Mouse (Mus musculus): ENCODE results near the gene Gm884. TPM values are rescaled to one million over a fixed set of nuclear protein-coding genes. Genes with fewer than 3 reads are reported as not detected.

Gm884 gene
- not detected for total RNA-seq (2021)
- long read RNA-seq, experiment 1, result 0 reads
- long read RNA-seq, experiment 2, result 0 reads

DNA sequence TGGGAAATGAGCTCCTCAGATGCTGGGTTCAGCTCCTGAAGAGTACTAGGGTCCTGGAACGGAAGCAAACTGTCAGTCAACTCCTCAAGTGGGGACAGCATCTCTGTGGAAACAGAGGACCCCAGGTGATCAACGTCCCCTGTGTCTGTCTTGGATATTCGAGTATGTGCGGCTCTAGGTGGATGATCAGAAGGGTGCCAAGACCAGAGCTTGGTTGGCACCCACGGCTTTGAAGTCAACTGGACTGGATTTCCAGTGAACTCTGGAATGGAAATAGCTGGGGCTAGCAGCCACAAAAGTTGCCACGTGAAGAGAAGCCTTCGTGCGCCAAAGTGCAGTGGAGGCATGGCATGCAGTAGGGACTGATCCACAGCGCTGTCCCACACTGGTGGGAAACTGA lies at the start of gene Gm884:
Gm884 (minus strand) TSS at position 101 of the 400 bp plus-strand sequence.
- no peak for DNase-seq

DNA sequence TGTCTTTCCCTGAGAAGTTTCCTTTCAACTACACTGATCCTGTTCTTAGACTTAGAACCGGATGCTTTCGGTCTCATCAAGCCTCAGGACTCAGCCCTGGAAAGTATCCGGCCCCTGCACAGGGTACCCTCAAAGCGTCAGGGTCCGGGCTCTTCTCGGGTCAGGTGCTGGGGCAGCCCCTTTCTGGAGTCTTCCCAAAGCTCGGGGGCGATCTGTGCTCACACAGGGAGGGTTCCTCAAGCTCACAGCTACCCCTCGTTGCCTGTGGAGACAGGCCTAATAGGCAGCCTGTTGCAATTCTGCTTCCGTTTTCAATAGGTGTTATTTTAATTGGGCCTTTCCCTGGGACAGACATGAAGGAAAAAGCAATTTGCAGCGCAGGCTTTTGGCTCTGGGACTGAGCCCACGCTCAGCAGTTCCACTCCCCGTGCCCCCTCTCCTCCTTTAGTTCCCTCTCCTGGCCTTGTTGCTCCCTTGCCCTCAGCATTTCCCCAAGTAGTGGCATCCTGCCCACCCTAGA lies 46.0 kb upstream of the Gm884 start:
- DNase-seq, result no peak

DNA sequence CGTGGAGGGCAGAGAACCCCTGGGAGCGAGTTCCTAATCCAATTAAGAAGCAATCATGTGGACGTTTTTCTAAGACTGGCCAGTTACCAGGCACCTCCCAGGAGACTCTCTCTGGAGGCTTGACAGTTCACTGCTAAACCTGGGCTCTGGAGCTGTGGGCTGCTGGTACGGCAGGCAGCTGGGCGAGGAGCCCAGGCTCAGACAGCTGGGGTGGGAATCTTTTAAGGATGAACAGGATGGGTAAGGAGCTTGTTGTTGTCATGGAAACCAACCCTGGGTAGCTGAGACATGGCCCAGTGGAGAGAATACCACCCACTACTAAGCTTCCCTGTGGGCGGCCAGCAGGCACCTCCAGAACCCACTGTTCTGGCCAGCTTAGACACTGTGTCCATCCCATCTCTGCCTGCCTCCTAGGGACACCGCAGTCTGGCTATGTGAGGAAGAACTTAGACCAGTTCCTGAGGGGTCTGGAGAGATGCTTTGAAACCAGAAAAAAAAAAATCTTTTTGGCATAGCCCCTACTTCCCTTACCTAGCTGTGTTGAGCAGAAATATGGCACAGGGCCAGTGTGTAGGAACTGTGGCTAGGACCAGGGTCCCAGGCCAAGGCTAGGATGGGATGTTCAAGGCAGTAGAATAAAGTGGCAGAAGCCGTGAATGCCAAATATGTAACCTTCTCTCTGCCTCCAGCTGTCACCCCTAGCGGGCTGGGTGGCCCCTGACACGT lies 45.4 kb upstream of the Gm884 start:
- DNase-seq, result peak; percentile 66

DNA sequence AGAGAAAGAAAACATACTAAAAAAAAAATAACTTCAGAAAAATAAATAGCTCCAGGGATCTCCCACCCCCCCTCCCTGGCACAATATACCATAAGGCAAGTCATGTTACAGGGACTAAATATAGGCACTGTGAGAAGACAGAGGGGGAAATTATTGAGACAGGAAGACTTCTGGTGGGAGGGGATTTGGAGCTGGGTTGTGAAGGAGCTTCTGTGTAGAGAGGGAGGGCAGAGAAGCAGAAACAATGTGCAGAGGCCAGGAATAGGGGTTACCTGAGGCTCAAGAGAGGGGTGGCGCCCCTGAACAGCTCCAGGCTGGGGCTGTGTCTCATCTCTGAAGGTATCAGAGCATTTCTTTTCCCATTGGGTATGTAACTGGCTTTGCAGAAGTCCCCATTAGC lies 44.8 kb upstream of the Gm884 start:
- no peak for DNase-seq

DNA sequence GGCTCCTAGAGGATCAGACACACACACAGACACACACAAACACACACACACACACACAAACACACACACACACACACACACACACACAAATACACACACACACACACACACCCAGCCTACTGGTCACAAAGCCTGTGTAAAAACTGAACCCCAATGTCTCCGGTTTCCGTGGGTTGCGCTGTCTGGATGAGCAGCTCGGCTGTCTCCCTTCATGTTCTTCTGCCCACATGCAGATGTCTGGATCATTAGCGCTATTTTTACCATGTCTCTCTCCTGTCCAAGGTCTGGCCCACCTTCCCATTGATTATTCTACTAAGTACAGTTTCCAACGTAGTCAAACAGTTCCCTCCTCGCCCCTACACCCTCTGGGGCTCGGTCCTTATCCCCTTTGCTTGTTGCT lies 42.2 kb upstream of the Gm884 start:
- no peak for DNase-seq

DNA sequence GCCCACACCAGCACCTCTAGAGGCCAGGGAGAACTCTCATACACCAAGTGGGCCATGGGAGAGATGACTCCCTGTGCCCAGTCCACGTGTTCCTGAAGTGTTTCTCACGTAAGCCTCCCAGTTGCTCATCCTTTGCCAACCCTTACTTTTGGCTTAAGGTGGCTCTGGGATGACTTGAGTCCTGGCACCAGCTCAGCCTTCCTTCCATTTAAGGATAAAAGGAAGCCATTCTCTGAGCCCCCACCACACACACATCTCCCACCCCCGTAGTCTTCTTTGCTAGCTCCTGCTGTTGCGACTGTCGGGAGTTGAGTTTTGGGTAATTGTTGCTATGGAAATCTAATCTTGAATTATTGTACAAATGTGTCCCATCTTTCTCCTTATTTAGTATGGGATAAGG lies 41.6 kb upstream of the Gm884 start:
- DNase-seq, result no peak

DNA sequence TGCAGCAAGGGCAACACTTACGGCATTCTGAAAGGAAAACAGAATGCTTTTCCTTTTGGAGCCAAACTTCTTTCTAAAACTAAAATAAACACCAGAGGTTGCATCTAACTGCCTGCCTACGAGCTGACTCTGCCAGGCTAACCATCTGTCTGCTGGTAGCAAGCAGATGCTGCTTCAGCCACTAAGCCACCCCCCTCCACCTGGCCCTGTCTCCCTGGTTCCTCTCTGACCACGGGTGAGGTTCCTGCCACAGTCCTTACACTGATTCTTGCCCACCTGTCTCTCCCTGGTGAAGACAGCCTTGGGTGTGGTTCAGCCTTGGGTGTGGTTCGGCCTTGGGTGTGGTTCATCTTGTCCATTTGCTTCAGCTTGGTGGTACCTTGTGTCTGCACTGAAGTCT lies 40.9 kb upstream of the Gm884 start:
- no peak for DNase-seq

DNA sequence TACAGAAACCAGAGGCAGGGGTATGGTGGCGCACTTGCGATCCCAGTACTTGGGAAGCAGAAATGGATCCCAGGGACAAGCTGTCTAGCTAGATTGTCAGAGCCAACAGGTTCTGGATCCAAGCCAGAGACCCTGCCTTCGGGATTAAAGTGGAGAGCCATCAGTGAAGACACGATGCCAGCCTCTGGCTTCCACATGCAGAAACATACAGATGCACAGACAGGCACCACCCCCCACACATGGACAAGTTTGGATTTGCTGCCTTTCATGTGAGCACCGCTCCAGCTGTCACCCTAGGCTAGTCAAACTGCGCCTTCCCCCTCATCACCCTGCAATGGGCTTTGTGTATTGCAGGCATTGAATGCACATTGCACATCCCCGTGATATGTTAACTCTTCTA lies 37.2 kb upstream of the Gm884 start:
- DNase-seq, result no peak

DNA sequence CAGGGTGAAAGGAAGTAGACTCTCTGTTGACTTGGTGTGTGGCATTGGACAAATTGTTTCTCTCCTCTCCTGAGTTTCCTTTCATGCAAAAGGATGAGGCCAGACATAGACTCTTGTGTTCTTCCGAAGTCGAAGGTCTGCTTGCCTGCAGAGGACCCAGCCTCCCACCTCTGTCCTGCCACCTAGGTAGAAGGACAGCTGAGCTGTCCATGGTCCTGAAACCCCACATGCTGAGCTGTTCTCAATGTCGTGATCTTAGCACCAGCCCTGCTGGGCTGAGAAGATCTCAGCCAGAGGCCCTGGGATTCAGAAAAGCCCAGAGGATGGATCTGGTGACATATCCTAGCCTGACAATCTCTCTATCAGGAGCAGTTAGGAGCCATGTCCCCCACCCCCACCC lies 35.6 kb upstream of the Gm884 start:
- DNase-seq, result peak; percentile 78

DNA sequence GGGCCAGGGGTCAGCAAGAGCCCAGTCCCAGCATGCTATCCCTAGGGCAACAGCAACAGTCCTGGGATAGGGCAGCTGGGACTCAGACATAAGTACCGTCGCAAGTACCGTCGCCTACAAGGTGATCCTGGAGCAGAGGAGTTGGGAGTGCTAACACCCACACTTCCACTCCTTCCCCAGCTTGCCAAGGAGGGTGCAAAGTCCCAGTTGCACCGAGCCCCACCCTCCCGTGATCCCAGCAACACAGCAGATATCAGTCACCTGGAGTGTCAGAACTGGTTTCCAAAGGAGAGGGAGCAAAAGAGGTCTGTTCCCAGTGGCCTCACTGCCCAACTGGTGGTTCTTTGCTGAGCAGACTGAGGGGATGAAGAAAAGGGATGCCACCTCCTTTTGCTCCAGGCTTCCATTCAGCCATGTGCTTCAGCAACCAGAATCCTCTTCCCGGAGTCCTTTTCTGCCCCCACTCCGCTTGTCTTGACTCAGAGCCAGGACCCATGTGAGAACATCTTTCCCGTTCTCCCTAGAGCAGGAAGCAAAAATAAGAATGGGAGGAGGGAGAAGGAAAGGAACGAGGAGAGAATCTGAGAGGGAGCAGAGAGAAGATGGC lies 32.5 kb upstream of the Gm884 start:
- DNase-seq, result no peak

DNA sequence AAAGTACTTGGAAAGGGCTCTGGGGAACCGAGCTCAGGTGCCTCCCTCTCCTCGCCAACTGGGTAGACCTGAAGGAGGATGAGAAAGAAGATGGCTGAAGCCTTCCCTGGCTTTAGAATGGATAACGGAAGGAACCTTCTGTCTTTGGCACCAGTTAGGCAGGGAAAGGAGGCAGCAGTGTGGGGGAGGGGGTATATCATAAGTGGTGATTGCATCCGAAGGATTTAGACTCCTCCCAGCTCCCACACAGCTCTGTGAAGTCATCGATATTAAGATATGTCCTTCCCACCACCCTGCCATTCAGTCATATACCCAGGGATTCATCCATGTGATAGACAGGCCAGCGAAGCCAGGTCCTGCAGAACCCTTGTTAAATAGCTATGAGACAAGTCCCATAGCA lies 30.5 kb upstream of the Gm884 start:
- DNase-seq, result no peak

DNA sequence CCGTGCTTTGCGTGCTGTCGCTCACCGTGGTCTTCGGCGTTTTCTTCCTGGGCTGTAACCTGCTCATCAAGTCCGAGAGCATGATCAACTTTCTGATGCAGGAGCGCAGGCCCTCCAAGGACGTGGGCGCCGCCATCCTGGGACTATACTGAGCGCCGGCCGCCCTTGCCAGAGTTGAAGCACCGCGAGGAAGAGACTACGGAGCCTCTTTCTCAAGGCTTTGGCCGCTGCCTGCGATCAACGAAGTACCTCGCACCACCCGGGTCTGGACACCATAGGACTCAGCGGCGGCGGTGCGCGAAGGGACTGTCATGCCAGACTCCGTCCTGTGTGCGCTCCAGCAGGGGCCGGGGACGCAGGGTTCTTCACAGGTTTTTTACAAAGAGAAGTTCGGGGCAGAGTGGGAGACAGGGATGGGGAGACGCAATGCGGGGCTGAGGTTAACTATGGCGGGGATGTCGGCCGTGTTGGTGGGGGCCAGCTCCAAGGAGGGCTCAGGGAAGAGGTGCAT lies 29.1 kb upstream of the Gm884 start:
- no peak for DNase-seq

DNA sequence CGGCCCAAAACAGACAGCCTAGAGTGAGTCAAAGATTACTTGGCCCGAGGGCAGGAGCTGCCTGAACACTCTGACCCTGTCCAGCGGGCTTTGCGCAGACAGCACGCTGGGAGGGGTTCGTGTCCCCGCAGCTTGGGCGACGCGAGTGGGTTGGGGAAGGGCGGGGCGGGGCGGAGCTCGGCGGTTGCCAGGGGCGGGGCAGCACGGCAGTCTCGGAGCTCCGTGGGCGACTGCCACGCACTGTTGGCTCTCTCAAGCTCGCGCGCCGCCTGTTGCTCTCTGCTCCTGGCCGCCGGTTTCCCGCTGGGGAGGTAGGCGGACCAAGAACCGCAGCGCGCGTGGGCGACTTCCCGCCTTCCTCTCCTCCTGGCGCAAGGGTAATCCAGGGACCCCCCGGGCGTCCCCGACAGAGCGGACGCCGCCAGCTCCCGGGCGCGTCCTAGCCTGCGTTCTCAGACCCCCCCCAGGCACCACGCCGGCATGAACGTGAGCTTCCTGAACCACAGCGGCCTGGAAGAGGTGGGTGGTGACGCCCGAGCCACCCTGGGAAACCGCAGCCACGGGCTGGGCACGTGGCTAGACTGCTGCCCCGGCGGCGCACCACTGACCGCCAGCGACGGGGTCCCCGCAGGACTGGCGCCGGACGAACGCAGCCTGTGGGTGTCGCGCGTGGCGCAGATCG lies 28.5 kb upstream of the Gm884 start, which contains the start of gene Rprml:
Rprml (plus strand) TSS at position 270 of the 682 bp plus-strand sequence.
- peak; percentile 12 for DNase-seq

DNA sequence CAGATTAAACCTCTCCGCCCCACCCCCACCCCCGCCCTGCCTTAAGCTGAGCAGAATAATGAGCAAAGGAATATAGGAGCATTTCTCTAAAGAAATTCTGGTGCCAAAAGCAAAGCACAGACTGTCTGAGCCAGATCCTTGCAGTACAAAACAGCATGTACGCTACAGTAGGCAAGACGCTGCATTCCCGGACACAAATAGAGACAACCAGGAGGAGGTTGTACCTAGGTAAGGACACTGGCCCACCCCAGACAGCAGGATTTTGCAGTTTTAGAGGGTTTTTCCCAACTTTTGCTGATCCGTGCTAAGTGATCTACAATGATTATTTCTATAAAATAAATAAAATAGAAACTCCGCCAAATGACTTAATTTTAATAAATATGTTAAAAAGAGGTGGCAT lies 27.7 kb upstream of the Gm884 start:
- no peak for DNase-seq

DNA sequence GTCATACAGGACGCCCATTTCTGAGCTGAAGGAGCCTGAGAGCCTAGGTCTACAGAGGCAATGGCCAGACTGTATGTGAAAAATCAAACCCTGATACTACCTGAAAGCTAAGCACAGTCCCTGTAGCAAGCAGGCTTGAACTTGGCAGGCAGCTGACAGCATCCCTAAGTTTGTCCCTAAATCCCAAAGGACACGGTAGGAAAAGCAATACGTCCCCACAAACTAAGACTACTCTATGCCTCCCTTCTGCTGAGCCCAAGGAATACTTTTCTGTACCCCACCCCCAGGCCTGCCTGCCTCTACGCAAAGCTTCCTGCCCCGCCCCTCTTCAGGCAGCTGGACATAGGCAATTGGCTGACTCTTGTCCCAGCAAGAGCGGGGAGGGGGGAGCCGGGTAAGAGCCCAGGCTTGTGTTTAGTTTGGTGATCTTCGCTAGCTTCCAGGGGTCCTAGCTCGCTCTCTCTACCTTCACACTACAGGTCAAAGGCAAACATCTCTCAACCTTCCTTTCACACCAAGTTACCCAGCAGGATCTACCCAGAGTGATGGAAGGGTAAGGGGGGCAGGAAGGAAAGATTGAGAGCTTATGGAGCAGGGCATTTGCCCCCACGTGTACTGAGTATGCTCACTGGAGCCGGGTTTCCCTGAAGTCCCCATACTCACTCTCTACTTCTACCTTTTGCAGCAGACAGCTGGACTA lies 27.1 kb upstream of the Gm884 start:
- DNase-seq, result no peak

DNA sequence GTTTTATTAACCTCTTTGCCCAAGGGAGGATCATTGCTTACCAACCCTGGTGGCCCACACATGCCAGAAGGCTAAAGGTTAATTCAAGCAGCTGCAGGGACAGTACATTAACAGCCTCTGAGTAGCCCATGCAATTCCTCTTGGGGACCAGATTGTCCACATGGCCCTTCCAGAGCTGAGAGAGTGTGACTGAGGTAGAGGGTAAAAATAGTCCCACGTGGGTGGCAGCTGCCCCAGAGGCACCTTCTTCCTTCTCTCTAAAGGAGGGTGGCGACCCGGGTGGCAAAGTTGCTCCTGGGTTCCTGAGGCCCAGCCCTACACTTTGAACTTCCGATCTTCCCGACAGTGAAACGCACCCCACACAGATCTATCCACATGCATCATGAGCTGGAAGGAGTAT lies 25.4 kb upstream of the Gm884 start:
- no peak for DNase-seq

DNA sequence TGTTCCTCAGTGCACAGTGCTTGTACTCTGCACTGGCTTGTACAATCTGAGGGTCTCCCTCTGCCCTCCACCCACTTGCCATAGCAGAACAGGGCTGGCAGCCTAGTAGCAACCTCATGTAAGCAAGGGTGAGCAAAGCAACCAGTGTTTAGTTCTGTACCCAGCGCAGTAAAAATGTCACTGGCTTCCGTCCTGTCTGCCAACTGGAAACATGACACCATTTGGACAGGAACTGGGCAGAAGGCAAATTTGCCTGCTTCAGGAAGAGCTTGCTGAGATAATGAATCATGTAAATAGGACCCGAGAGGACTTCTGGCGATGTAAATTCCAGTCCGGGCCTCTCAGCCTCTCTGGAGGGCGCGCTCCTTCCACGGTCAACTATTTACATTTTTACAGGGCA lies 24.8 kb upstream of the Gm884 start:
- no peak for DNase-seq

DNA sequence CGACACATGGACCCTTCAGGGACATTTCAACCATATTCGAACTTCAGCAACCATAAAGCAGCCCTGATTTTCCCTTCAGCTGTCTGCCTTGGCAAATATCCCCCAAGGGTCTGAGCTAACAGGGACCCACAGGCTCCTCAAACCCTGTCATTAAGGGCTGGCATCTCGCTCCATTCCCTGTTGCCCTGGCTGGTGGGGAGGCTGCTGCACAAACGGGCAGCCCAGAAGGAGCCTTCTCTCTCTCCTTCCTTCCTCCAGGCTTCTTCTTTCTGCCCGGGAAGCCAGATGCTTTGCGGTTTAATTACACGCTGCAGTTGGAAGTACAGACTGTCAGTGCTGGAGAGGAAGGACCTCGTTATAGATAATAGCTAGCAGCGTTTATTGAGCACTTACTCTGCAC lies 22.3 kb upstream of the Gm884 start:
- DNase-seq, result no peak

DNA sequence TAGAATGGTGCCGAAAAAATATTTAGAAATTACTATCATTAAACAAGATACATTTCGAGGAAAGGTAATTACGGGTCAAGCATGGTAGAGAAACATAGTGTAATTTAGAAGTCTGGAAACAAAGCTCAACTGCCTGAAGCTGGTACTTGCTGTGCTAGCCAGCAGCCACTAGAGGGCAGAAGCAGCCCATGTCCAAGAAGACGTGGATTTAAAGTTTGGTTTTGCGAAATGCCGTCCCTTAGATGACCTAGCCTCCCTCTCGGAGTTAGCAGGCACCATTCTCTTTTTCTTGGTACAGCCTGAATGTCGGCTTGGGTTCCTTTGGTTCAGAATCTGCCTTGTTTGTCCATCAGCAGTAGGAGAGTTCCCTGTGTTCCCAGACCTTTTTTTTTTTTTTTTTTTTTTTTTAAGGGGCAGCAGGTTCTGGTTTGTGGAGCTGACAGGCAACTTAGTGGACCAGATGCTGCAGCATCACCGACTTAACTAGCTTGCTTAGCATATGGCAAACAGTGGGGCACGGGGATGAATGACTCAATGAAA lies 18.5 kb upstream of the Gm884 start:
- DNase-seq, result peak; percentile 72

DNA sequence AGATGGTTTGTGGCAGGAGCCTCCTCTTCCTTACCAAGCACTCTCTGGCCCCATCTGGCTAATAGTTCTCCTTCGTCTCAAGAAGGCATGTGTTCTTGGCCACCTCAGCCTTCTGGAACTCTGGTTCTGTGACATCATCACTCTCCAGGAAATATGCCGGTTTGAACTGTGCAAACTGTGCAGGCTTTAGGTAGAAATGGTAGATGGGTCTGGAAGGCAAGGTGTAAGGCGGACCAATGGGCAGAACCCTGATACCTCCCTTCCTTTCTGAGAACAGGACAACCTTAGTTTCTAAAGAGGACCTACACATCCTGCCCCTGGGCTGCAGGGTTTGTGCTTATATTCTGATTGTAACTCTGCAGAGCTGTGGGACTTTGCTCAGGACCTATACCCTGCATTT lies 17.9 kb upstream of the Gm884 start, which contains the start of gene Lyzl6:
Lyzl6 (minus strand) TSS at position 101 of the 400 bp plus-strand sequence.
- DNase-seq, result no peak

DNA sequence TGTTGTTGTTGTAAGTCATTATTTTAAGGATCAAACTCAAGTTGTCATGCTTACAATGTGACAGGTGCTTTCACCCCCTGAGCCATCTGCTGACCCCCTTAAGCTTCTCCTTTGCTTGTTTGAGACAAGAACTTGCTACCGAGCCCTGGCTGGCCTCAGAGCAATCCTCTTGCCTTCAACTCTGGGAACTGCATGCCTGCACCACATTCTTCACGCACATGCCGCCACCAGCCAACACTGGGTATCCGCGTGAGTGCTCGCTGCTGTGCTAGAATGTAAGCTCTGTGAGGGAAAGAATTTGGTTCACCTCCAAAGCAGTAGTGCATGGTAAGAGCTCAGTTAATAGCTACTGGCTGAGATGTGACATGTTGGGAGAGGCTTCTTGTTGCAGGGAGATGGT lies 15.3 kb upstream of the Gm884 start:
- DNase-seq, result no peak

DNA sequence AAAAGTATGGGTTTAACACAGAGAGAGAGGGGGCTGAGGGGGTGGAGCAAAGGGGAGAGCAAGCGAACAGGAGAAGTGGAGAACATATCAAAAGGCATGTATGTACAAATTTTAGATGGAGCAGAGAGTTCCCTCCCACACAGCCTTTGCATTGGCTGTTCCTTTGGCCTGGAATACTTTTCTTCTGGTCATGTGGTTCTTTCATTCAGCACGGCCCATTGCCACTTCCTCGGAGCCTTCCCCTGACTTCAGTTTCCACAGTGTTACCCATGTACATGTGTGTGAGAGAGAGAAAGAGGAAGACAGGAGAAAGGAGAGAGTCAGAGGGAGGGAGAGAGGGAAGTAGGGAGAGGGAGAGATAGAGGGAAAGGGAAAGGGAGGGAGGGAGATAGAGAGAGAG lies 14.5 kb upstream of the Gm884 start:
- DNase-seq, result no peak
